Mouse (Mus musculus): Measurements from ENCODE around the gene Dscam. TPM values are rescaled to one million over a fixed set of nuclear protein-coding genes. Genes with fewer than 3 reads are reported as not detected.

Dscam gene
- total and polyA plus RNA-seq, 2 experiments: not detected

GRCm38 (mm10) chr16:96910405-96911164, 260.0 kb downstream of the Dscam start:
- WGBS: 58% methylated on average over 4 of the region's 4 CpGs
- no peaks in the 10 kb centered on the region for H3K79me2 ChIP-seq (ENCODE audit: control insufficient read depth, insufficient read depth, low read length)
- no peak overlapping the region for H3K4me3 ChIP-seq (ENCODE audit: insufficient read depth, low read depth, low read length)
- DNase-seq (ENCODE audit: extremely low read depth, low read depth, low spot score): peak; percentile 5
- TF ChIP-seq CTCF (IDR thresholded peaks at IDR 0.05; ENCODE audit: low read depth, low read length): no peak
- TF ChIP-seq POLR2A (IDR thresholded peaks at IDR 0.05; ENCODE audit: extremely low read depth, insufficient read depth, low read length): no peak
- H3K9ac ChIP-seq (ENCODE audit: low read depth, low read length): no peak overlapping the region
- H3K36me3 ChIP-seq (ENCODE audit: control insufficient read depth, insufficient read depth, low read length): no peaks in the 10 kb centered on the region
- H3K4me1 ChIP-seq (ENCODE audit: control insufficient read depth, insufficient read depth, low read length): no peaks in the 10 kb centered on the region
- H3K27me3 ChIP-seq (ENCODE audit: control insufficient read depth, insufficient read depth, low read length): no peaks in the 10 kb centered on the region
- no peak overlapping the region for H3K27ac ChIP-seq (replicated peaks; ENCODE audit: insufficient read depth, low read depth, low read length)

DNA sequence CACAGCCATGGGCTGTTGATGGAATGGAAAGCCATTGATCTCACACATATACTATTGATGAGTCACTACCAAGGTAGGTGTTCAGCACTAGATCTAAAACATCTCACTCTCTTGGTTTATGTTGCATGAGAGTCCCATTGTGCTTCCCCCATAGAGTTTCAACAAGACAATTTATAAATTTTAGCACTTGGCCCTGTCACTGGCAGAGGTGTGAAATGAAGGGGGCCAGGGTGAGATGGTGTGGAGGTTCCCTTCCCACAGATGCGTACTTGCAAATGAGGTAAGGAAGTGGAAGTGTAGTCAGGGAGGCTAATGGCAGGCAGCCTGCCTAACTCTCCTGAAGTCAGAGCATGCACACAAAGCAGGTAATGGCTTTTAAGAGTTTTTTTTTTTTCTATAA, 262.7 kb downstream of the Dscam start:
- WGBS: 92% methylated on average over 1 of the region's 1 CpGs
- no peaks in the 10 kb centered on the region for H3K79me2 ChIP-seq (ENCODE audit: control insufficient read depth, insufficient read depth, low read length)
- no peak for TF ChIP-seq CTCF (IDR thresholded peaks at IDR 0.05; ENCODE audit: low read depth, low read length)
- TF ChIP-seq POLR2A (IDR thresholded peaks at IDR 0.05; ENCODE audit: extremely low read depth, insufficient read depth, low read length): no peak
- DNase-seq (ENCODE audit: extremely low read depth, low read depth, low spot score): no peak
- no peak overlapping the region for H3K4me3 ChIP-seq (ENCODE audit: insufficient read depth, low read depth, low read length)
- H3K9ac ChIP-seq (ENCODE audit: low read depth, low read length): no peak overlapping the region
- H3K27me3 ChIP-seq (ENCODE audit: control insufficient read depth, insufficient read depth, low read length): no peaks in the 10 kb centered on the region
- H3K27ac ChIP-seq (replicated peaks; ENCODE audit: insufficient read depth, low read depth, low read length): no peak overlapping the region
- H3K4me1 ChIP-seq (ENCODE audit: control insufficient read depth, insufficient read depth, low read length): no peaks in the 10 kb centered on the region
- no peaks in the 10 kb centered on the region for H3K36me3 ChIP-seq (ENCODE audit: control insufficient read depth, insufficient read depth, low read length)

- Histone ChIP-seq H3K4me3 (ENCODE audit: insufficient read depth, low read depth, low read length) (no peak overlapping the region), H3K79me2 (ENCODE audit: control insufficient read depth, insufficient read depth, low read length) (no peaks in the 10 kb centered on the region), H3K36me3 (ENCODE audit: control insufficient read depth, insufficient read depth, low read length) (no peaks in the 10 kb centered on the region), H3K9ac (ENCODE audit: low read depth, low read length) (no peak overlapping the region), H3K27ac (replicated peaks; ENCODE audit: insufficient read depth, low read depth, low read length) (no peak overlapping the region), H3K4me1 (ENCODE audit: control insufficient read depth, insufficient read depth, low read length) (no peaks in the 10 kb centered on the region), H3K27me3 (ENCODE audit: control insufficient read depth, insufficient read depth, low read length) (no peaks in the 10 kb centered on the region)
- DNase-seq (ENCODE audit: extremely low read depth, low read depth, low spot score): no peak
- WGBS: 85% methylated on average over 1 of the region's 1 CpGs
- no peak for TF ChIP-seq POLR2A (IDR thresholded peaks at IDR 0.05; ENCODE audit: extremely low read depth, insufficient read depth, low read length)
Measured at GRCm38 (mm10) chr16:96907081-96907480, 263.5 kb downstream of the Dscam start.

DNA sequence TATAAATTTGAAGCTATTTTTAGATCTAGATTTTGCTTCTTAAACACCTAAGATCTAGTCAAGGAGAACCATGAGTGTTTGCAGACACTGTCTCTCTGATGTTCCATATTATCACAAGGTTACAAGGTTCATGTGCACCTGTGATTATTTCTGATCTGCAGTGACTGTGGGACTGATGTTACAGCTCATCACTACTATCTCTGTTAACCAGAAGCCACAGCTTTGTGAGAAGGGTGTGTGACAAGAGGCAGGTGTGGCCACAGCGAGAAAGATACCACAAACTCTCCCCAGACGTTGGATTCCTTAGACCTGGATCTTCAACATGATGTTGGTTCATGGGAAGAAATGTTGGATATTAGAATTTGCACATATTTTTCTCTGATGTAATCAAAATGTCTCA, 263.9 kb downstream of the Dscam start:
- no peak for DNase-seq (ENCODE audit: extremely low read depth, low read depth, low spot score)
- no peaks in the 10 kb centered on the region for H3K27me3 ChIP-seq (ENCODE audit: control insufficient read depth, insufficient read depth, low read length)
- H3K27ac ChIP-seq (replicated peaks; ENCODE audit: insufficient read depth, low read depth, low read length): no peak overlapping the region
- H3K9ac ChIP-seq (ENCODE audit: low read depth, low read length): no peak overlapping the region
- H3K4me1 ChIP-seq (ENCODE audit: control insufficient read depth, insufficient read depth, low read length): no peaks in the 10 kb centered on the region
- no peak overlapping the region for H3K4me3 ChIP-seq (ENCODE audit: insufficient read depth, low read depth, low read length)
- 80% methylated on average over 2 of the region's 2 CpGs for WGBS
- TF ChIP-seq CTCF (IDR thresholded peaks at IDR 0.05; ENCODE audit: low read depth, low read length): no peak
- no peaks in the 10 kb centered on the region for H3K36me3 ChIP-seq (ENCODE audit: control insufficient read depth, insufficient read depth, low read length)
- no peaks in the 10 kb centered on the region for H3K79me2 ChIP-seq (ENCODE audit: control insufficient read depth, insufficient read depth, low read length)

- Histone ChIP-seq H3K27ac (replicated peaks; ENCODE audit: insufficient read depth, low read depth, low read length) (no peak overlapping the region), H3K4me3 (ENCODE audit: insufficient read depth, low read depth, low read length) (no peak overlapping the region), H3K36me3 (ENCODE audit: control insufficient read depth, insufficient read depth, low read length) (no peaks in the 10 kb centered on the region), H3K9ac (ENCODE audit: low read depth, low read length) (no peak overlapping the region), H3K79me2 (ENCODE audit: control insufficient read depth, insufficient read depth, low read length) (no peaks in the 10 kb centered on the region), H3K4me1 (ENCODE audit: control insufficient read depth, insufficient read depth, low read length) (no peaks in the 10 kb centered on the region), H3K27me3 (ENCODE audit: control insufficient read depth, insufficient read depth, low read length) (no peaks in the 10 kb centered on the region)
- TF ChIP-seq CTCF (IDR thresholded peaks at IDR 0.05; ENCODE audit: low read depth, low read length) (no peak), POLR2A (IDR thresholded peaks at IDR 0.05; ENCODE audit: extremely low read depth, insufficient read depth, low read length) (no peak)
- no peak for DNase-seq (ENCODE audit: extremely low read depth, low read depth, low spot score)
- WGBS: 58% methylated on average over 2 of the region's 2 CpGs
Measured at GRCm38 (mm10) chr16:96904761-96905160, 265.8 kb downstream of the Dscam start.

DNA sequence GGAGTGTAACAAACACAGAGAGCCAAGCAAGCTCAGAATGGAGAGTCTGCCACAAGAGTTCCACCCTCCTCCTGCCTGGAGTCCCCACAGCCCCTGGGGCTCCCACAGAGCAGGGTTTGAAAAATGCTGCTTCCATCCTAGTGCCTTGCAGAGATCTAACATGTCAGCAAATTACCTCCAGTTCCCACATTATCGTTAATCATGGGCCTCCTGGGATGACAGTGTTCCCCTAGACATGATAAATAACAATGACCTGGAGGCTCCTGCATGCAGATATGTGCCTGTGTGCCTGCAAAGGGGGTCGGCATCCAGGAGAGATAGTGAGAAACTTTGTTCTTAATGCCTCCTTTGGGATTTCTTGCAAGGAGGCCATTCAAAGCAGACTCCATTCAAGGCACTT, 266.2 kb downstream of the Dscam start:
- no peaks in the 10 kb centered on the region for H3K79me2 ChIP-seq (ENCODE audit: control insufficient read depth, insufficient read depth, low read length)
- TF ChIP-seq POLR2A (IDR thresholded peaks at IDR 0.05; ENCODE audit: extremely low read depth, insufficient read depth, low read length): no peak
- no peak for TF ChIP-seq CTCF (IDR thresholded peaks at IDR 0.05; ENCODE audit: low read depth, low read length)
- no peak overlapping the region for H3K9ac ChIP-seq (ENCODE audit: low read depth, low read length)
- DNase-seq (ENCODE audit: extremely low read depth, low read depth, low spot score): no peak
- H3K36me3 ChIP-seq (ENCODE audit: control insufficient read depth, insufficient read depth, low read length): no peaks in the 10 kb centered on the region
- no peak overlapping the region for H3K4me3 ChIP-seq (ENCODE audit: insufficient read depth, low read depth, low read length)
- H3K27ac ChIP-seq (replicated peaks; ENCODE audit: insufficient read depth, low read depth, low read length): no peak overlapping the region
- no peaks in the 10 kb centered on the region for H3K4me1 ChIP-seq (ENCODE audit: control insufficient read depth, insufficient read depth, low read length)
- 49% methylated on average over 2 of the region's 2 CpGs for WGBS
- H3K27me3 ChIP-seq (ENCODE audit: control insufficient read depth, insufficient read depth, low read length): no peaks in the 10 kb centered on the region
